Mouse (Mus musculus): ENCODE results near the gene Rasa1. TPM values are rescaled to one million over a fixed set of nuclear protein-coding genes. Genes with fewer than 3 reads are reported as not detected.

Rasa1 gene
- polyA plus RNA-seq, 1 experiment, result 11.3 TPM

DNA sequence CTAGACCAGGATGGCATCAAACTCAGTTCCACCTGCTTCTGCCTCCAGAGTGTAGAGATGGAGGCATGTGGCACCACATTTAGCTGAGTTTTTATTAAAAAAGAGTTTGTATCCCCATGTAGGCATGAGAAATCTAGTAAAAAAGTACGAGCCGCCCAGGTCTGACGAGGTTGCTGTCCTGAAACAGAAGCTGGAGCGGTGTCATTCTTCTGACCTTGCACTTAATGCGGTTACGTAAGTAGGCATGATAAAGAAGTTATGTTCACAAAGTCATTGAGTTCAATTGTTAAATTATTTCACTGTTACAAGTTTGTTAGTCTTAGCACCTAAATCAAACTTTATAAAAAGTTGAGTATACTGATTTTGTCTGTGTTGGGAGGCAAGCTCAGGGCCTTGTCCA, 80.3 kb downstream of the Rasa1 start:
- TF ChIP-seq SRF (IDR thresholded peaks at IDR 0.05; ENCODE audit: control insufficient read depth, insufficient read length, low read depth) (no peak), REST (IDR thresholded peaks at IDR 0.05; ENCODE audit: insufficient read depth, insufficient read length) (no peak), MYOD1 (IDR thresholded peaks at IDR 0.05; ENCODE audit: control insufficient read depth in 1 of 3, insufficient read length in 2 of 3, low read depth in 2 of 3) (no peak), E2F4 (IDR thresholded peaks at IDR 0.05; ENCODE audit: insufficient read depth) (no peak), CEBPB (IDR thresholded peaks at IDR 0.05; ENCODE audit: insufficient read depth, poor library complexity, severe bottlenecking) (no peak), MYOG (IDR thresholded peaks at IDR 0.05; ENCODE audit: control insufficient read depth in 1 of 3, insufficient read depth in 1 of 3, insufficient read length in 2 of 3, low read depth in 2 of 3) (no peak), MAX (IDR thresholded peaks at IDR 0.05; ENCODE audit: low read depth) (no peak), TCF12 (IDR thresholded peaks at IDR 0.05; ENCODE audit: insufficient read depth, poor library complexity, severe bottlenecking) (no peak), POLR2A (IDR thresholded peaks at IDR 0.05; ENCODE audit: insufficient read length, low read depth) (no peak), TCF3 (IDR thresholded peaks at IDR 0.05; ENCODE audit: insufficient read length, low read depth) (no peak), POLR2AphosphoS2 (IDR thresholded peaks at IDR 0.05; ENCODE audit: insufficient read length, low read depth) (no peak), USF1 (IDR thresholded peaks at IDR 0.05; ENCODE audit: low read depth) (no peak)
- Histone ChIP-seq H3K4me2 (ENCODE audit: low read depth) (no peak overlapping the region), H3K27me3 (ENCODE audit: control insufficient read depth, insufficient read depth, insufficient read length) (no peaks in the 10 kb centered on the region), H3ac (ENCODE audit: control insufficient read depth, insufficient read length) (no peak overlapping the region), H3K36me3 (ENCODE audit: control insufficient read depth, insufficient read depth) (peaks cover 42% of the 10 kb centered on the region), H3K4me3 (no peak overlapping the region), H3K79me2 (ENCODE audit: control insufficient read depth, insufficient read depth) (no peaks in the 10 kb centered on the region)

DNA sequence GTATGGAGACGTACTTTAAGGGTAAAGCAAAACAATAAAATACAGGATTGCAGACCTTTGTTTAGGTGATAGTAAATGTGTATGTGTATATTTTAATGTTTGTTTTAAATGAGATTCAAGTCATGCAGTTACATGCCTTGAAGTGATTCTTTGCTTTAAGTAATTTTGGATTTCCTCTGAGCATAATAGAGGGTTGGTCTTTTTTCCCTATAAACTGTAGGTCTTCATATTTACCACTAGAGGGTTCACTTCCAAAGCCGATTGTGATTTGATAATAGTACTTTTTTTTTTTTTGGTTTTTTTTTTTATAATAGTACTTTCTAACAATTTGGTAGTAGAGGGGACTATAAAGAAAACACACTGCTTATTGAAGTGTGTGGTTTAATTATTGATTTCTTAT, 81.4 kb downstream of the Rasa1 start:
- H3ac ChIP-seq (ENCODE audit: control insufficient read depth, insufficient read length), result no peak overlapping the region
- TF ChIP-seq TCF12 (IDR thresholded peaks at IDR 0.05; ENCODE audit: insufficient read depth, poor library complexity, severe bottlenecking) (no peak), POLR2A (IDR thresholded peaks at IDR 0.05; ENCODE audit: insufficient read length, low read depth) (no peak), CEBPB (IDR thresholded peaks at IDR 0.05; ENCODE audit: insufficient read depth, poor library complexity, severe bottlenecking) (no peak)
- H3K27me3 ChIP-seq (ENCODE audit: control insufficient read depth, insufficient read depth, insufficient read length), result no peaks in the 10 kb centered on the region
- H3K4me2 ChIP-seq (ENCODE audit: low read depth), result no peak overlapping the region
- H3K4me3 ChIP-seq, result no peak overlapping the region
- peaks cover 36% of the 10 kb centered on the region for H3K36me3 ChIP-seq (ENCODE audit: control insufficient read depth, insufficient read depth)
- no peaks in the 10 kb centered on the region for H3K79me2 ChIP-seq (ENCODE audit: control insufficient read depth, insufficient read depth)

- Histone ChIP-seq H3K4me3 (no peak overlapping the region), H3K27me3 (ENCODE audit: control insufficient read depth, insufficient read depth, insufficient read length) (no peaks in the 10 kb centered on the region), H3K79me2 (ENCODE audit: control insufficient read depth, insufficient read depth) (peaks cover 11% of the 10 kb centered on the region), H3K4me2 (ENCODE audit: low read depth) (no peak overlapping the region), H3K36me3 (ENCODE audit: control insufficient read depth, insufficient read depth) (peaks cover 13% of the 10 kb centered on the region), H3ac (ENCODE audit: control insufficient read depth, insufficient read length) (no peak overlapping the region)
- TF ChIP-seq MYOD1 (IDR thresholded peaks at IDR 0.05; ENCODE audit: control insufficient read depth in 1 of 3, insufficient read length in 2 of 3, low read depth in 2 of 3) (no peak), MAX (IDR thresholded peaks at IDR 0.05; ENCODE audit: low read depth) (no peak), CEBPB (IDR thresholded peaks at IDR 0.05; ENCODE audit: insufficient read depth, poor library complexity, severe bottlenecking) (no peak), REST (IDR thresholded peaks at IDR 0.05; ENCODE audit: insufficient read depth, insufficient read length) (no peak), E2F4 (IDR thresholded peaks at IDR 0.05; ENCODE audit: insufficient read depth) (no peak)
These were observed 97.7 kb downstream of the Rasa1 start for GRCm38 (mm10) chr13:85191253-85191652.

DNA sequence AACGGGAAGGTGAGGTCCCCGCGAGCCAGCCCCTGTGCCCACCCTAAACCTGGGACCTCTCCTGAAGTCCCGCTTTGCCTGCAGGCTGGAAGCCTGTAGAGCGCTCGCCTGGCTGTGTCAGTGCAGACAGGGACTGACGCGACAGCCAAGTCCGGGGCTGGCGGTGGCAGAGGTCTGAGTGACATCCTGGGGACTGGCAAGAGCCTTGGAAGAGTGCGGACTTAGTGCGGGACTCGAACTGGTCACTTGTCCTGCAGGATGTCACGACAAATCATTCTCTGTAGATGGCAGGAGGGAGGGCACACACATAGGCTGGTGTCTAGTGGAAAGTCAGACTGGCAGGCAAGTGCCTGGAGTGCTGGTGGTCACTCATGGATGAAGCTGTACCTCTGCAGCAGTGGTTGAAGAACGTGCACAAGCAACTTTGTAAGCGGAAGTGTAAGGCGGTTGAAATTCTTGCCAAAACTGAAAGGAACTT, 99.2 kb downstream of the Rasa1 start:
- H3ac ChIP-seq (ENCODE audit: control insufficient read depth, insufficient read length), result peak overlapping the region; percentile 78
- H3K4me2 ChIP-seq (ENCODE audit: low read depth), result peak overlapping the region; percentile 97
- peaks cover 9% of the 10 kb centered on the region for H3K36me3 ChIP-seq (ENCODE audit: control insufficient read depth, insufficient read depth)
- TF ChIP-seq MAX (IDR thresholded peaks at IDR 0.05; ENCODE audit: low read depth) (no peak), POLR2AphosphoS2 (IDR thresholded peaks at IDR 0.05; ENCODE audit: insufficient read length, low read depth) (no peak), REST (IDR thresholded peaks at IDR 0.05; ENCODE audit: insufficient read depth, insufficient read length) (no peak), USF1 (IDR thresholded peaks at IDR 0.05; ENCODE audit: low read depth) (no peak), MYOG (IDR thresholded peaks at IDR 0.05; ENCODE audit: control insufficient read depth in 1 of 3, insufficient read depth in 1 of 3, insufficient read length in 2 of 3, low read depth in 2 of 3) (no peak), E2F4 (IDR thresholded peaks at IDR 0.05; ENCODE audit: insufficient read depth) (no peak), CEBPB (IDR thresholded peaks at IDR 0.05; ENCODE audit: insufficient read depth, poor library complexity, severe bottlenecking) (no peak), MYOD1 (IDR thresholded peaks at IDR 0.05; ENCODE audit: control insufficient read depth in 1 of 3, insufficient read length in 2 of 3, low read depth in 2 of 3) (no peak), TCF12 (IDR thresholded peaks at IDR 0.05; ENCODE audit: insufficient read depth, poor library complexity, severe bottlenecking) (no peak), TCF3 (IDR thresholded peaks at IDR 0.05; ENCODE audit: insufficient read length, low read depth) (no peak), POLR2A (IDR thresholded peaks at IDR 0.05; ENCODE audit: insufficient read length, low read depth) (no peak), SRF (IDR thresholded peaks at IDR 0.05; ENCODE audit: control insufficient read depth, insufficient read length, low read depth) (no peak)
- no peaks in the 10 kb centered on the region for H3K27me3 ChIP-seq (ENCODE audit: control insufficient read depth, insufficient read depth, insufficient read length)
- H3K4me3 ChIP-seq, result peak overlapping the region; percentile 87
- peaks cover 11% of the 10 kb centered on the region for H3K79me2 ChIP-seq (ENCODE audit: control insufficient read depth, insufficient read depth)

- H3K27me3 ChIP-seq (ENCODE audit: control insufficient read depth, insufficient read depth, insufficient read length), result no peaks in the 10 kb centered on the region
- peak within 1 kb of the TSS; percentile 87 for H3K4me3 ChIP-seq
These were observed 99.9 kb downstream of the Rasa1 start, which contains the start of gene Ccnh for GRCm38 (mm10) chr13:85188903-85189643. Gene Ccnh, plus strand, starts transcription at chr13:85189408.

More at GRCm38 (mm10) chr13:85188903-85189643, 99.9 kb downstream of the Rasa1 start, which contains the start of gene Ccnh:
- TF ChIP-seq E2F4 (IDR thresholded peaks at IDR 0.05; ENCODE audit: insufficient read depth) (no peak), CEBPB (IDR thresholded peaks at IDR 0.05; ENCODE audit: insufficient read depth, poor library complexity, severe bottlenecking) (no peak), USF1 (IDR thresholded peaks at IDR 0.05; ENCODE audit: low read depth) (peak; percentile 94), TCF3 (IDR thresholded peaks at IDR 0.05; ENCODE audit: insufficient read length, low read depth) (no peak), REST (IDR thresholded peaks at IDR 0.05; ENCODE audit: insufficient read depth, insufficient read length) (no peak), MYOD1 (IDR thresholded peaks at IDR 0.05; ENCODE audit: control insufficient read depth in 1 of 3, insufficient read length in 2 of 3, low read depth in 2 of 3) (peak in 2 of 3 experiments; percentile 20 to 54), MAX (IDR thresholded peaks at IDR 0.05; ENCODE audit: low read depth) (no peak), SRF (IDR thresholded peaks at IDR 0.05; ENCODE audit: control insufficient read depth, insufficient read length, low read depth) (no peak), POLR2AphosphoS2 (IDR thresholded peaks at IDR 0.05; ENCODE audit: insufficient read length, low read depth) (peak; percentile 91), POLR2A (IDR thresholded peaks at IDR 0.05; ENCODE audit: insufficient read length, low read depth) (peak; percentile 95), MYOG (IDR thresholded peaks at IDR 0.05; ENCODE audit: control insufficient read depth in 1 of 3, insufficient read depth in 1 of 3, insufficient read length in 2 of 3, low read depth in 2 of 3) (peak in 1 of 3 experiments; percentile 66)
- Histone ChIP-seq H3K36me3 (ENCODE audit: control insufficient read depth, insufficient read depth) (peaks cover 8% of the 10 kb centered on the region), H3ac (ENCODE audit: control insufficient read depth, insufficient read length) (peak within 1 kb of the TSS; percentile 78), H3K79me2 (ENCODE audit: control insufficient read depth, insufficient read depth) (peaks cover 11% of the 10 kb centered on the region), H3K4me2 (ENCODE audit: low read depth) (peak within 1 kb of the TSS; percentile 97)

Data from myocyte (in vitro differentiated cells).